Mouse (Mus musculus) cerebellum, adult 2 months (tissue): ENCODE data around the gene March9. TPM values are rescaled to one million over a fixed set of nuclear protein-coding genes. Genes with fewer than 3 reads are reported as not detected.

Source experiments
- DNase-seq, 2 experiments: peaks; one replicate each; pipeline ENCODE4 v3.0.0; 2021
- H3K27ac ChIP-seq: fragments of 200-500 bp; 2 replicates; pipeline ENCODE4 v1.5.1; 2012; ENCODE audit warnings: low read length, control low read depth, inconsistent platforms; ENCODE audit not compliant: insufficient read depth
- H3K27me3 ChIP-seq: fragments of 200-500 bp; 2 replicates; pipeline ENCODE4 v1.6.1; 2012; ENCODE audit warnings: inconsistent platforms, mild to moderate bottlenecking, low read length, moderate library complexity; ENCODE audit not compliant: control insufficient read depth, insufficient read depth
- H3K4me1 ChIP-seq: fragments of 200-500 bp; 2 replicates; pipeline ENCODE4 v1.6.1; 2011; ENCODE audit warnings: low read length; ENCODE audit not compliant: control insufficient read depth, insufficient read depth
- H3K4me3 ChIP-seq: fragments of 200-500 bp; replicated peaks from 2 replicates; pipeline ENCODE3; 2011; ENCODE audit warnings: mild to moderate bottlenecking, low read depth, low read length, control low read depth; ENCODE audit not compliant: insufficient read depth
- CTCF ChIP-seq: fragments of 200-500 bp; IDR thresholded peaks from 2 replicates; pipeline ENCODE4 v1.5.1; 2011; ENCODE audit warnings: low read depth, mild to moderate bottlenecking, control low read depth, low read length, moderate library complexity, borderline replicate concordance; ENCODE audit not compliant: insufficient read depth
- POLR2A ChIP-seq: fragments of 200-500 bp; IDR thresholded peaks from 2 replicates; pipeline ENCODE4 v1.6.1; 2011; ENCODE audit warnings: low read length, control low read depth, borderline replicate concordance; ENCODE audit not compliant: insufficient read depth
- WGBS: fragments of 180-500 bp; shearing (Covaris S2); methylation state at CpG from one replicate; pipeline ENCODE4 v1.1.7; 2018; 5-methylcytosine and 5-hydroxymethylcytosine counted together
- polyA plus RNA-seq: library from polyadenylated mRNA; depleted of rRNA; stranded (reverse); fragments of >200 nt; gene quantifications from 2 replicates; pipeline ENCODE4 v1.2.3, GENCODE M21; 2012; rRNA removed

Gene March9
- 11.8 TPM in 2 replicates for polyA plus RNA-seq

DNA sequence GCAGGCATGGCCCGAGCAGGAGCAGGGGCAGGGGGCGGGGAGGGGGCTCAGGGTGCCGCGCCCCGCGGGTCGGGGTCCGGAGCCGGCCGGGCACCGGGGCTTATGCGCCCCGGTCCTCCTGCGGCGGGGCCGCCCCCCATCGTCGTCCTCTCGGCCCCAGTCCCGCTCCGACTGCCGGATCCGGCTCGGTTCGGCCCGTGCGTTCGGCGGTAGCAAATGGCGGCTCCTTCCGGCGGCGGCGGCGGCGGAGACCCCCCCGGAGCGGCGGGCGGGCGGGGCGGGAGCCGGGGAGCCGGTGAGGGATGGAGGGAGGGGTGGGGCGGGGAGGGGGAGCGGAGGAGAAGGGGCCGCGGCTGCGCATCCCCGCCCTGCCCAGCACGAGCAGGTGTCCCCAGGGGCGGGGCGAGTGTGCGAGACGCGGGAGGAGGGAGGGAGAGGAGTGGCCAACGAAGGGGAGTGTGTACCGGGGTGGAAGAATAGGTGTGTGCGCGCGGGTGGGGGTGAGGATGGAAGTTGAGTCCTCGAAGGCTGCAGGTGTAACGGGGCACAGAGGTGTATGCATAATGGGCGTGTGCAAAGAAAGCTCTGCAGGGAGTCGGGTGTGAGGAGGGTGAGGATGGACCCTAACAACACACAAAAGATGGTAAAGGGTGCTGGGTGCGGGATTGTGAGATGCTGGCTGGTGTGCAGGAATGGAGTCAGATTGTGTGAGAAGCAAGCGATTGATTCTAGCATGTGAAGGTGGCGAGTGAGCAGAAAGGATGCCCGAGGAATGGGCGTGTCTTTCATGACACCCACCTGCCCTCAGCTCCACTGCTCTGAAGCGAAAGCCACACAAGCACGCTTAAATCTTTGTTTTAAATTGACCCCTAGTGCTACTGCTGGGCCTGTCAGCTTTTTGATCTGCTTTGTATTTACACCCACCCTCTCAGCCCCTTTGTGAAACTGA, at the start of gene March9:
Gene March9, minus strand, starts transcription at position 217 of the 949 bp plus-strand sequence.
- peaks cover 5% of the 10 kb centered on the region; the same call in 1 of the 2 replicates for H3K4me1 ChIP-seq
- peak within 1 kb of the TSS; percentile 87 for H3K4me3 ChIP-seq
- peak within 1 kb of the TSS; percentile 9; the same call in 1 of the 2 replicates for H3K27ac ChIP-seq
- no peaks in the 10 kb centered on the region for H3K27me3 ChIP-seq
- WGBS: 1% methylated on average over 47 of the region's 72 CpGs
- peak; percentile 88 to 93 for DNase-seq
- TF ChIP-seq POLR2A: no peak
- TF ChIP-seq CTCF: no peak

DNA sequence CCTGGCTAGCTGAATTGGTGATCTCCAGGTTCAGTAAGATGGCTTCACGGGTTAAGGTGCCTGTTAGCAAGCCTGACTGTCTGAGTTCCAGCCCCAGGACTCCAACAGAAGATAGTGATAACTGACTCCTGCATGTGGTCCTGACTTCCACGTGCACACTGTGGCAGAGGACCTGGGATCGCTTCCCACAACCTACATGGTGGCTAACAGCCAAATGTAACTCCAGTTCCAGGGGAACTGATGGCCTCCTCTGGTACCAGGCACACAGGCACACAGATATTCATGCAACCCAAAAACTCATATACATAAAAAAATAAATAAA, 48.2 kb upstream of the March9 start:
- TF ChIP-seq CTCF (no peak), POLR2A (no peak)

DNA sequence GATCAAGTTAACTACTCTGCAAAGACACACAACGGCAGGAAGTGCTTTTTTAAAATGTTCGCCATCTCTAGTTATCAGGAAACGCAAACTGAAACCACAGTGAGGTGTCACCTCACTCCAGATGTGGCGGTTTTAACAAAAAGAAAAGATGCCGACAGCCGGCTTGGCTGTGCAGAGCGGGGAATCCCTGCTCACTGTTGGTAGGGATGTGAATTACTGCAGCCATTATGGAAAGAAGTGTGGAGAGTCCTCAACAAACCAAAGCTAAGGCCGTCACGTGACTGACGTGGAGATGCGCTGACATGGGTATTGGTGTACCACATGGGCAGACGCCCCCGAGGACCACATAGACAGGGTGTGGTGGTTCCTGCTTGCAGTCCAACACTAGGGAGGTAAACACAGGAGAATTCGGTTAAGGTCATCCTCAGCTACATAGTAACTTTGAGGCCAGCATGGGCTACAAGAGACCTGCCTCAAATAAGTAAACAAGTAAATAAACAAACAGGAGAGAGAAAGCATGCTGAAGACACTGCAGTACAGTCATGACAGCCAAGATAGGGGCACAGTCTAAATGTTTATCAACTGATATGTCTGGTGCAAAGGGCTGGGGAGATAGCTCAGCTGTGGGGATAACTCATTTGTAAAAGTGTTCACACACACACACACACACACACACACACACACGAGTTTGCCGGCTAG, 47.7 kb upstream of the March9 start:
- no peak for DNase-seq
- Histone ChIP-seq H3K4me1 (peaks cover 7% of the 10 kb centered on the region), H3K27me3 (no peaks in the 10 kb centered on the region), H3K27ac (no peak overlapping the region), H3K4me3 (no peak overlapping the region)
- TF ChIP-seq CTCF: no peak
- TF ChIP-seq POLR2A: no peak
- WGBS: 91% methylated on average over 16 of the region's 16 CpGs

More for the DNA sequence above, 48.2 kb upstream of the March9 start:
- Histone ChIP-seq H3K4me3 (no peak overlapping the region), H3K27me3 (no peaks in the 10 kb centered on the region), H3K4me1 (peaks cover 3% of the 10 kb centered on the region), H3K27ac (no peak overlapping the region)
- 40% methylated on average over 3 of the region's 3 CpGs for WGBS
- no peak for DNase-seq

DNA sequence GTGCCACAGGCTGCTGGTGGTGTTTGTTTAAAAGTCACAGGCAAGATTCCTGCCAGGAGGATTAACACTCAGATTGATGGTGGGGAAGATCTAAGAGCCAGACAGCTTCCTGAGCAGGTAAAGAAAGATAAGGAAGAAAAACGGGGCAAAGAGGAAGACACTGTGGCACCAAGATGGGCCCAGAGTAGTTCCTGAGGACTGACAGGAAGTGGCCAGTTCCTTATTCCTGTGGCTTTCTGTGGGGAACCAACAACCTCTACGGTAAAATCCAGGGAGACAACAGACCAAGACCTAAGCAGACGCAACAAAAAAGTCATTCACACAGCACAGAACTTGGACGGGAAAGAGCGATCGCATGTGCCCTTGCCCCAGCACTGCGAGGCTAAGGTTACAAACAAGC, 43.6 kb upstream of the March9 start:
- 83% methylated on average over 7 of the region's 7 CpGs for WGBS
- no peak for TF ChIP-seq CTCF
- no peak for TF ChIP-seq POLR2A
- DNase-seq: no peak
- Histone ChIP-seq H3K4me1 (peaks cover 7% of the 10 kb centered on the region), H3K27me3 (no peaks in the 10 kb centered on the region), H3K27ac (no peak overlapping the region), H3K4me3 (no peak overlapping the region)

DNA sequence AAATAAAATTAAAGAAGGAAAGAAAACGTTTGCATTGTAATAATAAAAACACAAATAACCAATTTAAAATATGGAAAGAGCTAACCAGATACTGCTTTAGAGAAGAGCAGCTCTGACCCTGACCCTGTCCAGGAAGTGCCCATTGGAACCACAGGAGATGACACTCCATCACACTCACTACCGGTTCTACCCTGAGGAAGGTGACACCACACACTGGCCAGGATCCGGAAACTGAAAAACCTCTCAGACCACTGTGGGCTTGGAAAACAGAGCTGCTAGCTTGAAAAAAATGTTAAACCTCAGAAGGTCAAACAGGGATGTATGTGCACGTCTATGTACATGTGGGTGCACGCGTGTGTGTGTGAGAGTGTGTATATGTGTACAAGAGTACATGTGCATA, 41.2 kb upstream of the March9 start:
- peaks cover 7% of the 10 kb centered on the region for H3K4me1 ChIP-seq
- no peak overlapping the region for H3K4me3 ChIP-seq
- DNase-seq: no peak
- TF ChIP-seq POLR2A (no peak), CTCF (no peak)
- no peak overlapping the region for H3K27ac ChIP-seq
- H3K27me3 ChIP-seq: no peaks in the 10 kb centered on the region
- WGBS: 85% methylated on average over 6 of the region's 6 CpGs

DNA sequence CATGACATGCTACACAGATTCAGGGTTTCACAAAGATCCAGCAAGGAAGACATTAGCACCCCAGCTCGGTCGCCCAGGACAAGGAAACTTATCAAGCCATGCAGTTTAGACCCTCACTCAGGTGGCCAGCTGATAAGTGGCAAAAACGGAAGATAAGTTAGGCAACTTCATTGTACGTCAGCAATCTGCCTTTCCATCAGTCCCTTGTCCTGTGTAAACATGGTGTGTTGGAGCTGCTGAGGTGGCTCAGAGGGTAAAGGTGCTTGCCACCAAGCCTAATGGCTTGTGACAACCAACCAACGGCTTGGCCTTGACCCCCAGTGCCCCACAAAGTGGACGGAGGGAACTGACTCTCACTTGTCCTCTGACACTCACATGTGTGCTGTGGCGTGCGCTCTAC, 40.4 kb upstream of the March9 start:
- no peak for TF ChIP-seq POLR2A
- TF ChIP-seq CTCF: no peak
- DNase-seq: no peak
- H3K27me3 ChIP-seq: no peaks in the 10 kb centered on the region
- 87% methylated on average over 8 of the region's 8 CpGs for WGBS
- H3K4me3 ChIP-seq: no peak overlapping the region
- peaks cover 10% of the 10 kb centered on the region for H3K4me1 ChIP-seq
- H3K27ac ChIP-seq: no peak overlapping the region

DNA sequence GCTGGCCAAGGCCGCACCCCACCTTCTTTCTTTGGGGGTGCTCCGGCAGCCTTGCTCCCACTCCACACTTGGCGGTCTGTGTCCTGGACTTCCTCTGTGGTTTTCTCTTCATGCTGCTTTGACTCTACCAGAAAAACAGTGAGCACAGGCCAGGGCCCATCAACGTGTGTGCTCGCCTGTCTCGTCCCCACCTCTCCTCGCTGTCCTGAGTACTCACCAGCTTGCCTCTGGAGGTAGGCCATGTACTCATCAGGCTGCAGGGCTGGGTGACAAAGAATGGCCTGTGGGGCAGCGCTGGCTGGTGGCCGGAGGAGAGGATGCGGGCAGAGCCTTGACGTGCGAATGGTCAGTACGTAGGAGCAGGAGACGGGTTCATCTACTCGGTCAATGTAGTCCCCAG, 39.9 kb upstream of the March9 start:
- Histone ChIP-seq H3K27ac (no peak overlapping the region), H3K27me3 (no peaks in the 10 kb centered on the region), H3K4me3 (no peak overlapping the region), H3K4me1 (peaks cover 15% of the 10 kb centered on the region)
- no peak for TF ChIP-seq POLR2A
- TF ChIP-seq CTCF: no peak
- WGBS: 89% methylated on average over 15 of the region's 15 CpGs
- DNase-seq: no peak

DNA sequence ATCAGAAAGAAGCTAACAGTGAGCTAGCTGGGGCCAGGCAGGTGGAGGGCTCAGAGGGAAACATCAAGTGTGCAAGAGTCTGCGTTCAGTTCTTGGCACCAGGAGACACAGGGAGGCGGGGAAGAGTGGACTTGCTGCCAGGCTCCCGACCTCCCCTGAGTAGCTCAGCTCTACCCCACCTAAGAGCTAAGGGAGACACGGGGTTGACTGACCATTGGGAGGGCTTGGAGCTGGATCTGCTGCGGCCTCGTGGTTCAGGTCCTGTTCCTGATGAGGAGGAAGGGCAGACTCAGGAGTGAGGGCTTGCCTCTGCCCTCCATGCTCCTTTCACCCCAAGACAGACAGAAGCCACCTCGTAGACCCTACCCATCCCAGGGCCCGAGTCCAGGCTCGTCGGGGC, 39.2 kb upstream of the March9 start:
- Histone ChIP-seq H3K27me3 (no peaks in the 10 kb centered on the region), H3K27ac (no peak overlapping the region), H3K4me1 (peaks cover 22% of the 10 kb centered on the region), H3K4me3 (no peak overlapping the region)
- no peak for TF ChIP-seq POLR2A
- TF ChIP-seq CTCF: no peak
- WGBS: 75% methylated on average over 10 of the region's 10 CpGs
- no peak for DNase-seq
